Mouse (Mus musculus) cerebellum, adult 2 months (tissue): ENCODE measurements around the gene Tmem150b. TPM values are rescaled to one million over a fixed set of nuclear protein-coding genes. Genes with fewer than 3 reads are reported as not detected.

Experiments
- DNase-seq, 2 experiments: peaks; one replicate each; pipeline ENCODE4 v3.0.0; 2021
- H3K27ac ChIP-seq: fragments of 200-500 bp; 2 replicates; pipeline ENCODE4 v1.5.1; 2012; ENCODE audit warnings: low read length, control low read depth, inconsistent platforms; ENCODE audit not compliant: insufficient read depth
- H3K27me3 ChIP-seq: fragments of 200-500 bp; 2 replicates; pipeline ENCODE4 v1.6.1; 2012; ENCODE audit warnings: inconsistent platforms, mild to moderate bottlenecking, low read length, moderate library complexity; ENCODE audit not compliant: control insufficient read depth, insufficient read depth
- H3K4me1 ChIP-seq: fragments of 200-500 bp; 2 replicates; pipeline ENCODE4 v1.6.1; 2011; ENCODE audit warnings: low read length; ENCODE audit not compliant: control insufficient read depth, insufficient read depth
- H3K4me3 ChIP-seq: fragments of 200-500 bp; replicated peaks from 2 replicates; pipeline ENCODE3; 2011; ENCODE audit warnings: mild to moderate bottlenecking, low read depth, low read length, control low read depth; ENCODE audit not compliant: insufficient read depth
- CTCF ChIP-seq: fragments of 200-500 bp; IDR thresholded peaks from 2 replicates; pipeline ENCODE4 v1.5.1; 2011; ENCODE audit warnings: low read depth, mild to moderate bottlenecking, control low read depth, low read length, moderate library complexity, borderline replicate concordance; ENCODE audit not compliant: insufficient read depth
- POLR2A ChIP-seq: fragments of 200-500 bp; IDR thresholded peaks from 2 replicates; pipeline ENCODE4 v1.6.1; 2011; ENCODE audit warnings: low read length, control low read depth, borderline replicate concordance; ENCODE audit not compliant: insufficient read depth
- WGBS: fragments of 180-500 bp; shearing (Covaris S2); methylation state at CpG from one replicate; pipeline ENCODE4 v1.1.7; 2018; 5-methylcytosine and 5-hydroxymethylcytosine counted together
- polyA plus RNA-seq: library from polyadenylated mRNA; depleted of rRNA; stranded (reverse); fragments of >200 nt; gene quantifications from 2 replicates; pipeline ENCODE4 v1.2.3, GENCODE M21; 2012; rRNA removed

The Tmem150b gene
- polyA plus RNA-seq: not detected in 2 replicates

GRCm38 (mm10) chr7:4725169-4725568, at the start of gene Tmem150b:
TSS of gene Tmem150b (minus strand) at chr7:4725249.
- no peak for DNase-seq
- Histone ChIP-seq H3K4me1 (no peaks in the 10 kb centered on the region), H3K27me3 (no peaks in the 10 kb centered on the region), H3K27ac (no peak within 1 kb of the TSS), H3K4me3 (no peak within 1 kb of the TSS)
- TF ChIP-seq POLR2A: no peak
- no peak for TF ChIP-seq CTCF
- WGBS: 86% methylated on average over 7 of the region's 7 CpGs

GRCm38 (mm10) chr7:4771202-4771601, 46.2 kb upstream of the Tmem150b start, which contains the start of gene Fam71e2:
TSS of gene Fam71e2 (minus strand) at chr7:4771302.
- no peak within 1 kb of the TSS for H3K27ac ChIP-seq
- WGBS: 70% methylated on average over 5 of the region's 5 CpGs
- no peak for DNase-seq
- no peak within 1 kb of the TSS for H3K4me3 ChIP-seq
- TF ChIP-seq CTCF (no peak), POLR2A (no peak)
- no peaks in the 10 kb centered on the region; the same call in 1 of the 2 replicates for H3K27me3 ChIP-seq
- H3K4me1 ChIP-seq: no peaks in the 10 kb centered on the region

- no peak for DNase-seq
- no peak overlapping the region for H3K4me3 ChIP-seq
- 25% methylated on average over 4 of the region's 4 CpGs for WGBS
- no peaks in the 10 kb centered on the region for H3K4me1 ChIP-seq
- H3K27ac ChIP-seq: no peak overlapping the region; the same call in 1 of the 2 replicates
- no peak for TF ChIP-seq CTCF
- TF ChIP-seq POLR2A: no peak
- no peaks in the 10 kb centered on the region for H3K27me3 ChIP-seq
These were observed 40.1 kb upstream of the Tmem150b start for GRCm38 (mm10) chr7:4764946-4765710.

- no peak for DNase-seq
- no peak for TF ChIP-seq POLR2A
- no peak for TF ChIP-seq CTCF
- H3K27ac ChIP-seq: no peak overlapping the region
- no peak overlapping the region for H3K4me3 ChIP-seq
- WGBS: 46% methylated on average over 1 of the region's 1 CpGs
- no peaks in the 10 kb centered on the region for H3K4me1 ChIP-seq
- H3K27me3 ChIP-seq: no peaks in the 10 kb centered on the region
These were observed 34.6 kb upstream of the Tmem150b start for GRCm38 (mm10) chr7:4759670-4760069.

- Histone ChIP-seq H3K4me3 (no peak within 1 kb of the TSS), H3K4me1 (peaks cover 3% of the 10 kb centered on the region; the same call in 1 of the 2 replicates), H3K27ac (no peak within 1 kb of the TSS), H3K27me3 (no peaks in the 10 kb centered on the region)
- peak; percentile 22 to 32 for DNase-seq
- TF ChIP-seq CTCF (no peak), POLR2A (no peak)
- 8% methylated on average over 24 of the region's 24 CpGs for WGBS
These were observed 27.9 kb upstream of the Tmem150b start, which contains the start of gene Cox6b2 for GRCm38 (mm10) chr7:4752821-4753570. TSS of gene Cox6b2 (minus strand) at chr7:4753094.

- Histone ChIP-seq H3K27me3 (no peaks in the 10 kb centered on the region), H3K27ac (no peak overlapping the region), H3K4me3 (no peak overlapping the region), H3K4me1 (peaks cover 3% of the 10 kb centered on the region; the same call in 1 of the 2 replicates)
- no peak for TF ChIP-seq CTCF
- TF ChIP-seq POLR2A: no peak
- peak in 1 of 2 experiments; percentile 20 for DNase-seq
- WGBS: 3% methylated on average over 30 of the region's 30 CpGs
These were observed 27.1 kb upstream of the Tmem150b start for GRCm38 (mm10) chr7:4751971-4752820.

- TF ChIP-seq POLR2A: no peak
- no peak for TF ChIP-seq CTCF
- DNase-seq: no peak
- Histone ChIP-seq H3K4me3 (no peak overlapping the region), H3K27ac (no peak overlapping the region), H3K27me3 (no peaks in the 10 kb centered on the region), H3K4me1 (peaks cover 3% of the 10 kb centered on the region; the same call in 1 of the 2 replicates)
- 75% methylated on average over 2 of the region's 2 CpGs for WGBS
These were observed 24.1 kb upstream of the Tmem150b start for GRCm38 (mm10) chr7:4749169-4749568.
